Mouse (Mus musculus) limb, embryonic 13.5 days (tissue): ENCODE data around the gene Gpam. TPM values are rescaled to one million over a fixed set of nuclear protein-coding genes. Genes with fewer than 3 reads are reported as not detected.

Experiments
- polyA plus RNA-seq: library from polyadenylated mRNA; unstranded; fragments of >200 nt; fragmentation: Nextera tagmentation; extraction: Ambion mirVana; gene quantifications from 2 replicates; pipeline ENCODE4 v1.2.1, GENCODE M21; 2015

The Gpam gene
- polyA plus RNA-seq, 1 experiment from 2014 or later, result 15.4 TPM

Other genes with a start within 250 kb of the Gpam start
- gene Tectb, start 53.5 kb upstream of the Gpam start, polyA plus RNA-seq, result not detected in 2 replicates
- gene Gucy2g, start 114.0 kb upstream of the Gpam start, polyA plus RNA-seq, result not detected in 2 replicates
- 19.3 and 27.9 TPM in 2 replicates for gene Acsl5, start 124.7 kb upstream of the Gpam start, polyA plus RNA-seq
- gene Zdhhc6, start 188.8 kb upstream of the Gpam start, polyA plus RNA-seq, result 93.8 and 93.9 TPM in 2 replicates
- 28.7 and 28.8 TPM in 2 replicates for gene Vti1a, start 189.1 kb upstream of the Gpam start, polyA plus RNA-seq